Comparison of ENCODE assay signal across 8 mouse cellular contexts in the genomic region with DNA sequence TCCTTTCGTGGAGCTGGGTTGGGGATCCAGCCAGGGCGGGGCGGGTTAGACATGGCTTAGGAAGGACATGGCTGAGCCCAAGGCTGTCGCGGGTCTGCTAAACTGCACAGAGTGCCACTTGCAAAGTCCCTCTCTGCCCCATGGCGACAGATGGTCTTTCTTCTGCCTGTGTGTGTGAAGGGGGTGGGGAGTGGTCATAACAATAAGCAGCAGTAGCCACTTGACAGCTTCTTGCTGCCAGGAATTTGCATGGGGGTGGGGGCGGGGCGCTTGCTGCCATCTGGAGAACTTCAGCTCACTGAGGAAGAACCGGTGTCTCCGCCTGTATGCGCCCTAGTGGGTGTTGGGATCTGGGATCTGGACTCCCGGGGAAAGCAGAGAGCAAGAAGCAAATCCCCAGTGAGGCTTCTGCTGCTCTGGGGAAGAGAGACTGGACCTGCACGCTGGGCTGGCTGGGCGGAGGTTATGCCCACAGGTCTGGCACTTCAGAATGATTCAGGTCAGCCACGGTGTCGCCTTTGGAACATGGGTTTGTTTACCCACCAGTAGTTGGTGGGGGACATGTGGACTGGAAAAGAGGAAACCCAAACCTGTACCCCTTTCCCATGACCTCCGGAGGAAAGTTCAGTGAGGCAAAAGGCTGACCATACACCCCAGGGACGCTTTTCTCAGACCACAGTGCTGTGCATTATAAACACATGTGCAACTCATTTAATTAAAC.
DNase-seq lines count a peak whose midpoint lies in the region; ATAC-seq lines count a peak whose summit lies in the region.

No protein-coding gene starts in this region.

- peak overlapping the region; percentile 68 for H3K4me2 ChIP-seq in hindbrain, embryonic 16.5 days (ENCODE audit: low read length)

- DNase-seq in adrenal gland, adult 8-10 months = peak; percentile 1
- DNase-seq in cerebellum, postnatal 36 days = peak; percentile 67 to 75
- DNase-seq in gastrocnemius, postnatal 10 days = peak; percentile 50
- peak; percentile 88 for DNase-seq in left cerebral cortex, postnatal 4 days
- peak; percentile 90 for DNase-seq in midbrain, embryonic 10.5 days (ENCODE audit: low spot score)
- peak; percentile 34 for DNase-seq in skeletal muscle tissue, adult 2 months (ENCODE audit: low read depth, low spot score)

- peaks cover 8% of the 10 kb centered on the region for H3K4me1 ChIP-seq in hindbrain, embryonic 16.5 days (ENCODE audit: control insufficient read depth, insufficient read depth, low read depth, low read length)
- peaks cover 51% of the 10 kb centered on the region for H3K4me1 ChIP-seq in midbrain, embryonic 10.5 days

- intact Hi-C loops in left cerebral cortex, postnatal 4 days (cut with DNase I) = no loop called here

- ATAC-seq in hindbrain, embryonic 16.5 days = peak; percentile 96
- no peak for ATAC-seq in monocyte, adult 5-6 weeks (replicated peaks; ENCODE audit: insufficient number of reproducible peaks, low FRiP score, low TSS enrichment, poor library complexity, severe bottlenecking)

- H3K9ac ChIP-seq in hindbrain, embryonic 16.5 days (ENCODE audit: low read depth, low read length) = peak overlapping the region; percentile 60

- H3K27me3 ChIP-seq in hindbrain, embryonic 16.5 days (replicated peaks; ENCODE audit: control insufficient read depth, insufficient read depth, low read length) = no peaks in the 10 kb centered on the region
- H3K27me3 ChIP-seq in midbrain, embryonic 10.5 days (ENCODE audit: low read depth, poor library complexity, severe bottlenecking) = no peaks in the 10 kb centered on the region

- H3K27ac ChIP-seq in hindbrain, embryonic 16.5 days (ENCODE audit: low read depth, low read length) = peak overlapping the region; percentile 63
- H3K27ac ChIP-seq in midbrain, embryonic 10.5 days (replicated peaks) = peak overlapping the region; percentile 91

- no peaks in the 10 kb centered on the region for H3K36me3 ChIP-seq in hindbrain, embryonic 16.5 days (ENCODE audit: control insufficient read depth, insufficient read depth, low read length)
- no peaks in the 10 kb centered on the region for H3K36me3 ChIP-seq in midbrain, embryonic 10.5 days

- no peaks in the 10 kb centered on the region for H3K9me3 ChIP-seq in hindbrain, embryonic 16.5 days (ENCODE audit: control insufficient read depth, low read length)
- H3K9me3 ChIP-seq in midbrain, embryonic 10.5 days (replicated peaks) = no peaks in the 10 kb centered on the region

- 3% methylated on average over 18 of the region's 18 CpGs for WGBS in hindbrain, embryonic 16.5 days
- WGBS in midbrain, embryonic 10.5 days = 3% methylated on average over 18 of the region's 18 CpGs

- peak overlapping the region; percentile 39 for H3K4me3 ChIP-seq in hindbrain, embryonic 16.5 days (ENCODE audit: low read length)
- H3K4me3 ChIP-seq in midbrain, embryonic 10.5 days = peak overlapping the region; percentile 50

Comparison
In these comparisons a context has a peak if more than half of its experiments do, and no peak if none do; other contexts are left out.
1. DNase-seq: peak in every context shown above with its lines; median percentile 90 in midbrain, embryonic 10.5 days; 88 in left cerebral cortex, postnatal 4 days; 71 in cerebellum, postnatal 36 days; 50 in gastrocnemius, postnatal 10 days; 34 in skeletal muscle tissue, adult 2 months; 1 in adrenal gland, adult 8-10 months.